Mouse (Mus musculus) thymus, adult 18-20 months (tissue): ENCODE data around the gene Foxm1.

Experiments used
- DNase-seq, 2 experiments: peaks; one replicate each; pipeline ENCODE4 v3.0.0; 2022; ENCODE audit warnings: mixed read lengths in 2 of 2

Foxm1 gene

DNA sequence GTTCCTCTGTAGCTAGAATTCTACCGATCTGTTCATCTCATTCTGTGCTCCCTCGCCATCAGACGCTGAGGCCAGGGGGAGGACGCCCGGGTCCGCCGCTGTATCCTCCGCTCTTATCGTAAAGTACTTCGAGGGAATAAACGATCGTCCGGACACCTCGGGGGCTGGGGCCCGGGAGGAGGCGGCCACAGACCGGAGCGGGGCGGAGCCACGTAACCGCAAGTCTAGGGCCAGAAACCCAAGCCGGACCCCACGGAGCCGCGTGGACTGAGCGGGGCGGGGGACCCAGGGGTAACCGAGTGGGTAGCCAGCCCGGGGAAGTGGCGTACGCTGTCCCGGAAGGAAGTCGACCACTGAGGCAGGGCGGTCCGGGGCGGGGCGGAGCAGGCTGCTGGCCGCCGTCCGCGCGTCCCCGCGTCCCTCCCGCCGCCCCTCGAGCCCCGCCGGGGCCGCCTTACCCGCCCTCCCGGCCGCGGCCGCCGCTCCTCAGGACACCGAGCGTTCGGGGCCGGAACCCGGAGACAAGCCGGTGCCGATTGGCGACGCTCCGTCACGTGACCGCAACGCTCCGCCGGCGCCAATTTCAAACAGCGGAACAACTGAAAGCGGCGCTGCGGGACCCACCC, at the start of gene Foxm1, which contains the start of gene Rhno1:
Foxm1 (plus strand) TSS at position 587 of the 626 bp plus-strand sequence.
Rhno1 (minus strand) TSS at position 531 of the 626 bp plus-strand sequence.
- DNase-seq, result peak; percentile 70 to 79

DNA sequence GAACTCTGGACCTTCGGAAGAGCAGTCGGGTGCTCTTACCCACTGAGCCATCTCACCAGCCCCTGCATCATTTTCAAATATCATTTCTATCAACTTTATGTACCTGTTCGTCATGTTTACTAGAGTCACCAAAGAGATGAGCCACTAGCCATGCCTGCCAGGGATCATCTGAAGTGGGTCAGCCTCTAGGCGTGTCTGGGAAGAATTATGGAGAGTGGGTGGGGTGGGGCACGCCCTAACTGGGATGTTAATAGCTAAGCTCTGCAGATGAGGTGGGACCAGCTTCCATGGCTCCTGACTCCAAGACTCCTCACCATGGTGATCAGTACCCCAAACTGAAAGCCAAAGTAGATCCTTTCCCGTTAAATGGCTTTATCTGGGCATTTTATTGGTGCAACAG, 48.0 kb upstream of the Foxm1 start:
- DNase-seq, result no peak

DNA sequence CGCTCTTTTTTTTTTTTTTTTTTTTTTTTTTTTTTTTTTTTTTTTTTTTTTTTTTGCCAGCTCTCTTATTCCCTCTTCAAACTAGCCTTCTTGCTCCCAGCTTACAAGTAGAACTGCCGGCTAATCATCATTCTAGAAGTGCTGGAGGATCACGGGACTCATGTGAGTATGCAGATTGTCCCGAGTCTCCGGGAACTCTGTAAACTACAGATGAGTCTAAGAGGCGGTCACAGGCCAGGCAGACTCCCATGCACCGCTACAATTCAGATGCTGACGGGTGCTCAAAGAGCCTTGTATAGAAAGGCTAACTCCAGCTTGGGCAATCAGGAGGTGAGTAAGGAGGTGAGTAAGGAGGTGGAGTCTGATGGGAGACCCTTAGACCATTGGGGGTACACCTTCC, 47.2 kb upstream of the Foxm1 start:
- no peak for DNase-seq

DNA sequence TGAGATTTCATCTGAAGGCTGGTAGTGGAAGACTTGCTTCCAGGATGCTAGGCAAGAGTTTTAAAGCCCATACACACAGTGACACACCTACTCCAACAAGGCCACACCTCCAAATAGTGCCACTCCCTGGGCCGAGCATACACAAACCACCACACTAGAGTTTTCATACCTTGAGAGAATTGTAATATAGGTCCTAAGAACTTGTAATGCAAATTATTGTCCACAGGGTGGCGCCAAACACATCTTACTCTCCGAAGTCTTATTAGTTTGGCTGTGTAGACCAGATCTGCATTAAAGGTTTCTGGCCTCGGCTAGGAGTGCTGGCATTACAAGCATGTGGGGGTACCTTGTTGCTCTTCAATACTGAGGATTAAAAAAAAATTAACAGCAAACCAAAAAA, 44.5 kb upstream of the Foxm1 start:
- DNase-seq, result no peak

DNA sequence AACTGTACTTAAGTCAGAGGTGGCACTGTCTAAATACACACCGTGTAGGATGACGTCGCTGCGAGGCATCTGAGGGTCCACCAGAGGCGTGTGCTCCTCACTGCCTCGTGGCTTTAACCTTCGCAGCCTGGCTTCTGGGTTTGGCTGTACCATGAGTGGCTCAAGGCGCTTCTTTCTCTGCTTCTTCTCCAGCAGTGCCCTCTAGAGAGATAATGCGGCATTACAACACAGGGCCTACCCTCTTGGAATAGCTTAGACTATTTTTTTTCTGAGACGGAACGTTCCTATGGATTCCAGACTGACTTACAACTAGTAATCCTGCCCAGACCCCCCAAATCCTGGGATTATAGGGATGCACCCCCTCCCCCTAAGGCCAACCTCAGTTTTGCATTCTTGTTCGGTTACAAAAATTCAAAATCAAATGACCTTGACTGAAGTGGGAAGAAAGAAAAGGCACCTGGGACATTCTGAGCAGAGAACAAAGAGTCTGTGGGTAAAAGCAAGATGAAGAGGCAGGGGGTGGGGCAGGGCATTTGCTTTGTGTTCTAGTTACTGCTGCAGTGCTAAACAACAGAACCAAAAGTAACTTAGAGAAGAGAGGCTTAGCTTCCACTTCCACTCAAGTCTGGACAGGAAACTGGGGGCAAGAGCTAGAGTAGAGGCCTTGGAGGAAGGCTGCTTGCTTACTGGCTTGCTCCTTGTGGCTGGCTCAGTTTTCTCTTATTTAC, 28.2 kb upstream of the Foxm1 start:
- peak in 1 of 2 experiments; percentile 27 for DNase-seq

DNA sequence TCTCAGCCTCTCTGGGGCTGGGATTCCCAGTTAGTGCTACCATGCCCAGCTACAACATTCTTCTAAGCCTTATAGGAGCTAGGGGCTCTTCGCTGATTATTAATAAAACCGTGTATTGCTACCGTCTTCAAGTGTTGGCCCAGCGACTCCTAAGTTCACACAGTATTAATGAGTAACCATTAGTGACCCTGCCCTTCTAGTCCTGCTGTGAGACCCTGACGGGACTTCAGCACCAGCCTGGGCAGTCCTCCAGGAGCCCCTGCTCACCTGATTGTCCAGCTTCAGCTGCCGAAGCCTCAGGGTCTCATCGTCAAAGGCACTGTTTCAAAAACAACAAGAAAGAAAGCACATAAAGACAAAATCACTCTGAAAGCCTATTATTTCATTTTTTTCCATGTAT, 25.3 kb upstream of the Foxm1 start:
- DNase-seq, result no peak

DNA sequence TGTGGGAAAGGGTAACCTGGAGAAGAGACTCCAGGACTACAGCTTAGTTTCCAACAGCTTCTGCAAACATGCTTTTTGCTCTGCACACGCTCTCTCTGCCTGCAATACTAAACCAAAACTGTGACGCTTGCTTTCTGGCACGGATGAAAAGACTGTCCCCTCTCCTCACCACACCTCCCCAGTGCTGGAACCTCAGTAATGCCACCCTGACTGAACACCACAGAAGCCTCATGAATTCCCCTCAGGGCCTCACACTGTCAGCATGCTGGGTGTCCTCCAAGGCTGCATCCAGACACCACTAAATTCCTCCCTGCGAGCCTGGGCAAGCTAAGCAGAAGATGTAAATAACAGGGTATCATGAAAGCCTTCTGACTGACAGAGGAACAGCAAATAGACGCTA, 23.9 kb upstream of the Foxm1 start:
- no peak for DNase-seq

DNA sequence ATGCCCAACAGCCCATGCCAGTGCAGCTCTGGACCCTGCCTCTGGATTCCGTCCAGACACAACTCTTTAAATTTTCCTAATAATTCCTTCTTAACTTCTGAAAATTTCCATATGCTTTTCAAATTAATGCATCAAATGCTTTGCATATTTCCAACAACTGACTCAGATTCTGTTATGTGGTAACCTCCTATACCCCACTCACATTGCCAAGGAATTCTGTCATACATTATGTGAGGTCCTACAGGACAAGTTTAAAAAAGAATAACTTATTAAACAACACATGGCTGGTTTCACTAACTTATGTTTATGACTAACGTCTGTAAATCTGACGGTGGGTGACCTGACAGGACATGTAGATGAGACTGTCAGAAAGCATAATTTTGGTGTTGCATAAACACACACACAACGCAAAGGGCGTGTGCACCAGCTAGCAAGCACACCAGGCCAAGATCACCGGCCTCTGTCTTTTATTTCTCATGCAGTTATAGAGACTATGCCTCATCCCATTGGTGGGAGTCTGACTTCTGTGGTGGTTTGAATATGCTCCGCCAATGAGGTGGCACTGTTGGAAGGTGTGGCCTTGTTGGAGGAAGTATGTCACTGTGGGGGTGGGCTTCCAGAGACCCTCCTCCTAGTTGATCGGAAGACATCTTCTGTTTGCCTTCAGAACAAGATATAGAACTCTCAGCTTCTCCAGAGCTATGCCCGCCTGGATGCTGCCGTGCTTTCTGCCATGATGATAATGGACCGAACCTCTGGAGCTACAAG, 20.6 kb upstream of the Foxm1 start:
- no peak for DNase-seq

DNA sequence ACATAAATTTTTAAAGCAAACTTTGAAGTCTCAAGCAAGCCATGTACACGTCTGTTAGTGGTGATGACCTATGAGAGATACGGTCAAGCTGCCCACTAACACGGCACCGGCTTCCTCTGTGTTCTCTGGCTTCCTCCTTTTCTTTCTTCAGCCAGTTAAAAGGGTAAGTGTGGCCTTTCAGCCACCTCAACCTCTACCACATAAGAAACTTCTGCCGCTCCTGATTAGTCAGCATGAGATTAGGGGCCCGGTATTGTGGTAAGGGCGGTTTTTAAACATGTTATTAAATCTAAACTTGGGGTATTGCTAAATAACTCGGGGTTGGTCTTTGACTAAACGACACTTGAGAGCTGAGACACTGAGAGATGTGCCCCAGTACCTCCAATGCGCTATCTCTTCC, 17.1 kb upstream of the Foxm1 start:
- DNase-seq, result no peak

DNA sequence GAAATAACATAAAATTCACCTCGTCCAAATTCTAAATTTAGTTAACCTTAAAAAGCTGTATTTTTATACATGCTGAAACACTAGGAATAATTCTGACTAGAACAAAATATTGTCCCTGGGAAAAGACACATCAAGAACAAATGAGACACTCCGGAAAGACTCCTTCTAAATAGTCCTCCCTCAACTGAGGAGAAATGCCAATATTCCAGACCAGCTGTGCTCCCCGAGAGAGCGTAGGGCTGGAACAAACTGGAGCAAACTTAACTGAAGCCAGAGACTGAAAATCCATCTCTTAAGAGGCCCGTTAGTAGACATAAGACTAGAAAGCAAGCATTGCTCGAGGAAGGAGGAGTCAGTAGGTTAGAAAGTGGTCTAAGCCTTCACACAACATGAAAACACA, 16.0 kb upstream of the Foxm1 start:
- DNase-seq, result no peak

DNA sequence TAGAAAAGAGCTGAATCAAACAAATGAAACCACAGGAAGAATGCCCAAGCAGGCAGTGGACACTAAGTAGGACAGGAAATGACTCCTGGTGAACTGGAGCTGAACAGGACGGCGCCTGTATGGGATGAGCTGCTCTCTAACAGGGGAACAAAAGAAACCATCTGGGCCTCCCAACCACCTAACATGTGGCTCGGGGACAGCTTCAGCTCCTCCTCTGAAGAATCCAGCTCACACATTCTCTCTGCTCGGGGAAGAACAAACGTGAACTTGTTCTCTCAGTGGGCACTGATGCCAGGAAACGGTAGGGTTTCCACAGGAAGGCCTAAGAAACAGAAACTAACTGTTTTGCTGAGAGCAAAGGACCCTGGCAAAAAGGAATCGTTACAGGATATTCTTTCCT, 13.1 kb upstream of the Foxm1 start:
- no peak for DNase-seq

DNA sequence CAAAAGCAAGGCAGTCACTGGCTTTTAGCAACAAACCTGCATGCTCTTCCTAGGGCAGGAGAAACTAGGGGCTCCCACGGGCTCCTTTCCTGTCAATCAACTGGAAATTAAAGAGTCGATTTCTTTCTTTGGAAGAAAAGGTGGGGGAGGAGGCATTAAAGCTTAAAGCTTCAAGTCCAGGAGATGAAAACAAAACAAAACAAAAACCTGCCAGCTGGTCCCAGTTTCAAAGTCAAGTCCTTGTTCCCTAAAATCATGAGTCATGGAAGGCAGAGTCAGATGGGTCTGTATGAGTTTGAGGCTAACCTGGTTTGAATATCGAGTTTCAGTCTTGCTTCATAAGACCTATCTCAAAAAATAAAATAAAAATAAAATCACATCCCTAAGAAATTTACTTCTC, 8.6 kb upstream of the Foxm1 start:
- no peak for DNase-seq

DNA sequence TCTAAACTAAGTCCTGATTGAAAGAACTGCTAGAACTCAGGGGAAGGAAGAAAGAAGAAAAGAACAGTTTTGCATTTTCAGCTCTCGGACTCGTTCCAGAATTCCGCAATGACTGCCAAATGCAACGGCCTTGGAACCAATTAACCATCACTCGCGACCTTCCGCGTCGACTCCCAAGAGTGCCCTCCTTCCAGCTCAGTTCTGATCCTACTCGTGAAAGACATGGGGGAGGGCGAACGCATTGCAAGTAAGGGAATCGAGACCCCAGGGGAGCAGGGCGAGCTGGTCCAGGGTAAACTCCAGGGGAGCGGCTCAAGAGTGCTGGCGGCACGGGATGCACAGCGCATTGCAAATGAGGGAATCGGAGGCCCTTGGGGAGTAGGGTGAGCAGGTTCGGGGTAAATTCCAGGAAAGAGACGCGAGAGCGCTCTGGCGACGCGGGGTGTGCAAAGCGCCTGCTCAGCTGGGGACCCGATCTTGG, 7.5 kb upstream of the Foxm1 start:
- peak in 1 of 2 experiments; percentile 14 for DNase-seq

DNA sequence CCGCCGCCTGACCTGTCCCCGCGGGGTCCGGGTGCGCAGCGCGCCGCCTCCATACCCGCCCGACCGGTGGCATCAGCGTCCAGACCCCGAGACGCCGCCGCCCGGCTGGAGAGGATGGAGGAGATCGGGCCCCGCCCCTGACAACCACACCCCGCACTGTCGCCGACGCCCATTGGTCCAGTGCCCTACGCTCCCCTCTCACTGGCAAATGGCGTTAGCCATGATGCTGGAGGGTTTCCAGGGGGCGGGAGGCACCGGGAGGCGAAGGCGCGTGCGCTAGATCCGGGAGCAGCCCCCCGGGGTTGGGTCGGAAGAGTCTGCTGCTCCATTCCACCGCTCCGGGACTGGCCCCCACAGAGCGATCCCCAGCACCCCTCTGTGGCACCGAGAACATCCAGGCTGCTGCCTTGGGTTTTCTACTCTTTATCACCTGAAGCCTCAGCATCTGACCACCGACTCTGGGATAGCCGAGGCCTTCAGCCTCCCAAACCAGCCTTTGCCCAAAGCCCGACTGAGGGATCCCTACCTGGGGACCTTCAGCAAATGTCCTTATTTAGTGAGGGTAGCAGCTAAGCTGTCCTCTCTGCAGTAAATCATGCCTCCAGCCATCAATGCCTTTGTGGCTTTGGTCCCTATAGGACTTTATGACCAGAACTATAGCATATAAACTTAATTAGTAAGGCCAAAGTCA, 6.9 kb upstream of the Foxm1 start, which contains the start of gene Tulp3:
Tulp3 (minus strand) TSS at position 126 of the 691 bp plus-strand sequence.
- peak; percentile 80 to 86 for DNase-seq

DNA sequence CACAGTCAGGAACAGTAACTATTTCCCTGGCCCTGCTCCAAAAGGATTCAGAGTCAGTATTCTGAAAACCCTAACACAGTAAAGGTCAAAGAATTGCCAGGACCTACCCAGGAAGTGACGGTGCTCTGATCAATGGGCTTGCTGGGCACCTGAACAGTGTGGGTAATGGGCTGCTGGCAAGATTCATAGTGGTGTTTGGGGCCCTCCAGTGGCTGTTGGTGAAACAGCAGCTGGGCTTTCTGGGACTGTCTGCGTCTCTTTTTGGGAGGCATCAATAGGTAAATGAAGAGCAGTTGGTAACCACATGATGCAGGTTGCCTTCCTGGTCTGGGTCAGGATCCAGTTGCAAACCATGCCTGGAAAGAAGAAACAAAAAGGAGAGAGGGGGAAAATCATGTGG, 3.8 kb upstream of the Foxm1 start:
- peak in 1 of 2 experiments; percentile 44 for DNase-seq

DNA sequence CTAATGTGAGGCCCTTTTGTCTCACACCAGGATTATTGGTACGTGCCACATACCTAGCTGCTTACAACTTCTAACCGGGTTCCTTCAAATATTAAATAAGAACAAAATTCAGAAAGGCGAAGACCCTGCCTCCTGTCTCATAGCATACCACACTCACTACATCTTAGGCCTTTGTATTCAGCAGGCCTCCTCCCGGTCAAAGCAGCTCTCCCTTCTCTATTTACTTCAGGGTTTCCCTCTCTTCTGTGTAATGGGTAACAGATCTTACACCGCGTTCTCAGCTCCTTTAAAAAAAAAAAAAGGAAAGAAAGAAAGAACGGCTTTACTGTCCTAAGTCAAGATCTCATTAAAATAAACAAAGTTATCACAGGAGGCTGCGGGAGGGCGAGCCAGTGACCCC, 866 bp upstream of the Foxm1 start:
- no peak for DNase-seq

DNA sequence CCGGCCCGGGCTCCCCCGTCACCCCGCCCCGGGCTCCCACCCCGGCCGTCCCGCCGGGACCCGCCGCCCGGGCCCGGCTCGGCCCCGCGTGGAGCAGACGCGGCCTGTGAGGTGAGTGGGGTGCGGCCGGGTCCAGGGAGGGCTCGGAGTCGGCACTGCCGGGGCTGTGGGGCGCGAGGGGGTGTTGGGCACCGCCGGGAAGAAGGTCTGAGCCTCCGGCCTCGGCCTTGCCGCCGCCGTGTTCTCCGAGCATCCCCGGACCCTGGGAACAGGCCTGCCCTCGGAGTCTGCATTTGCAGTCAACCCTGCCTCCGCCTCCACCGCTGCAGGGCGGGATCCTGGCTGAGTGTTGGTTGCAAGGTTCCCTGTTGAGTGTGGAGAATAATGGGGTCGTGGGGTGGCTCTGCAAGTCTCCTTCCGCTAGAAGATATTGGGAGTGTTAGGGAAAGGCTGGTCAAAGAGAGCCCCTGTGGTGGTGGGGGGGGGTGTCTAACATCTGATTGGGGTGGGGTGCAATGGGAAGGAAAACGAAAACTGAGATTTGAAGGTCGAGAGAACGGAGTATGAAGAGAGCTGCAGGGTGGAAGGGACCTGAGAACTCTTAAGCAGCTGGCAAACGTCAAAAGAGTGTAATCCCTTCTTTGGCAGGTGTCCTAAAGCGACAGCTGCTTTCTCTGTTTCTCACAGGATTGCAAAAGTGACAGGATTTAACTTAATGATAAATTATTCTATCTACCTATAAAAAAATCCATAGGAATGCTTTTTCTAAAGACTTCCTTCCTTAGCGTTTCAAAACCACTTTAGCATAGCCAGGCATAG, 449 bp downstream of the Foxm1 start:
- no peak for DNase-seq

DNA sequence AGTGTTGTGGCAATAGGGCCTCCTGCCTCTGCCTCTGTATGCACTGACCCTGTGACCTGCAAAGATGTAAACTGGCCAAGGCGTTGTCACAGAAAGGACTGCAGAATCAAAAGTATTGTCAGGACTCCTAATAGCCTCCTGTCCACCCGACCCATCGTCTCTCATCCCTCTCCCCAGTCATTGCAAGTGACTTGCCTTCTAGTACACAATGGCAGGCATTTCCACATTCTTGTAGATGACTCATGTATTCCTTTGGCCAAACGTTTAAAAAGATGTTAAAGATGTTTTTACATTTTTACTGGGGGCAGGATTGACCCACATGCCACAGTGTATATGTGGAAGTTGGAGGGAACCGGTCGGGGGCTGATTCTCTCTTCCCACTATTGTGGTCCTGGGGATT, 2.0 kb downstream of the Foxm1 start:
- DNase-seq, result no peak

DNA sequence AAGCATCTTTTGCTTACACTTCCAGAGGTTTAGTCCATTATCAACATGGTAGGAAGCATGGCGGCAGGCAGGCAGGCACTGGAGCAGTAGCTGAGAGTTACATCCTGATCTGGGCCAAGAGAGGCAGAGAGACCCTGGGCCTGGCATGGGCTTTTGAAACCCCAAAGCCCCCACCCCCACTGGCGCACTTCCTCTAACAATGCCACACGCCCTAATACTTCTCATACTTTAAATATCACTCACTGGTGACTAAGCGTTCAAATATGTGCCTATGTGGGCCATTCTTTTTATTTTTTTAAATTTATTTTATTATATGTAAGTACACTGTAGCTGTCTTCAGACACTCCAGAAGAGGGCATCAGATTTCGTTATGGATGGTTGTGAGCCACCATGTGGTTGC, 3.7 kb downstream of the Foxm1 start:
- no peak for DNase-seq

DNA sequence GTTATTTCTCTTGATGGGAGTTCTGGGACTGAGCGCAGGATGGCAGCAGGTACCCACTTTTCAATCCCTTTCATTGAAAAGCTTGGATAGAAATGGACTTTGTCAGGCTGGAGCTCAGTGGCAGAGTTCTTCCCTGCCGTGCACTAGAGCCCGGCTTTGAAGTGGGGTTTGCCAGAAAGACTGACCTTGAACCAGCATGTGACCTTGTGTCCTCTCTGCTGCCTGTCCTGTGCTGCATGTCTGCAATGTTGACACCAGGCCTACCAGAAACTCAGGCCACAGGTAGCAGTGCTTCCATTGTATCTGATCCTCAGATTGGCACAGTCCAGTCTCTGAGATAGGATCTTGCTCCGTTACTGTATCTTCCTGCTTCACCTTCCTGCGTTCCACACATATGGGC, 7.3 kb downstream of the Foxm1 start:
- no peak for DNase-seq

DNA sequence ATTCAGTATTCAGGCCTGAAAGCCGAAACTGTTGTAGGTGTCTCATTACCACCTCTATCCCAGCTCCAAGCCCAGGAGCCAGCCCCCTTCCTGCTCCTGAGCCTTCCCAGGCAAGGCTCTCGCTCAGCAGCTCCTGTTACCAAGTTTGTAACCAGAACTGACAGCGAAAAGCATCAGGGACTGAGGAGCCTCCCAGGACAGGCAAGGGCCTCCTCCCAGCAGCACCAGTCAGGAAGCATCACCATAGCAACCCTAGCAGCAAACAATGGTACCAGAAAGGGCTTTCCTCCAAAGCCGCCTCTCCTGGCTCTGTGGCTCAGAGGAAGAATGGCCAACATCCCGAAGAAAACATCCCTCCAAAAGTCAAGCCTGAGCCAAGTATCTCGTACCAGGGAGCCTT, 12.4 kb downstream of the Foxm1 start, which contains the start of the genes Tex52 and Gm44596:
Tex52 (plus strand) TSS at position 265 of the 400 bp plus-strand sequence.
Gm44596 (plus strand) TSS at position 312 of the 400 bp plus-strand sequence.
- DNase-seq, result no peak
